Mouse (Mus musculus) forebrain, postnatal 0 days (tissue): Measurements from ENCODE around the gene Cel. TPM values are rescaled to one million over a fixed set of nuclear protein-coding genes. Genes with fewer than 3 reads are reported as not detected.

Experiments used
- ATAC-seq: fragments of 200-750 bp; cut with Nextera tagmentation; 2 replicates; pipeline ENCODE4 v1.8.0; 2017; ENCODE audit warnings: mild to moderate bottlenecking, moderate library complexity
- DNase-seq: peaks from one replicate; pipeline ENCODE4 v3.0.0-alpha.2; 2015
- H3K27ac ChIP-seq: fragments of 300-500 bp; sonication (generic); 2 replicates; pipeline ENCODE4 v1.5.1; 2014; ENCODE audit warnings: low read depth, mild to moderate bottlenecking, antibody characterized with exemption, low read length, moderate library complexity, mixed read lengths
- H3K27me3 ChIP-seq: fragments of 300-500 bp; sonication (generic); 2 replicates; pipeline ENCODE4 v1.6.1; 2014; ENCODE audit warnings: mild to moderate bottlenecking, low read length, mixed read lengths; ENCODE audit not compliant: insufficient read depth
- H3K36me3 ChIP-seq: fragments of 300-500 bp; sonication (generic); 2 replicates; pipeline ENCODE4 v1.6.1; 2014; ENCODE audit warnings: mild to moderate bottlenecking, moderate library complexity; ENCODE audit not compliant: insufficient read depth
- H3K4me1 ChIP-seq: fragments of 300-500 bp; sonication (generic); 2 replicates; pipeline ENCODE4 v1.6.1; 2014; ENCODE audit warnings: antibody characterized with exemption; ENCODE audit not compliant: insufficient read depth
- H3K4me2 ChIP-seq: fragments of 300-500 bp; sonication (generic); 2 replicates; pipeline ENCODE4 v1.6.1; 2014; ENCODE audit warnings: low read depth, mild to moderate bottlenecking, moderate library complexity
- H3K4me3 ChIP-seq: fragments of 300-500 bp; sonication (generic); 2 replicates; pipeline ENCODE4 v1.5.1; 2014; ENCODE audit warnings: low read depth, low read length, mixed read lengths
- H3K9ac ChIP-seq: fragments of 300-500 bp; sonication (generic); 2 replicates; pipeline ENCODE4 v1.6.1; 2014; ENCODE audit warnings: mild to moderate bottlenecking
- H3K9me3 ChIP-seq: fragments of 300-500 bp; sonication (generic); 2 replicates; pipeline ENCODE4 v1.6.1; 2016; ENCODE audit warnings: low read length
- CTCF ChIP-seq: sonication (generic); IDR thresholded peaks from 2 replicates; pipeline ENCODE4 v1.5.1; 2016; ENCODE audit warnings: antibody characterized with exemption, control low read depth, low read depth
- WGBS: fragments of 180-500 bp; shearing (Covaris S2); extraction: QIAGEN DNeasy Blood & Tissue Kit; methylation state at CpG from one replicate; pipeline ENCODE4 v1.1.7; 2014; 5-methylcytosine and 5-hydroxymethylcytosine counted together
- polyA plus RNA-seq: library from polyadenylated mRNA; unstranded; fragments of >200 nt; fragmentation: Nextera tagmentation; extraction: Ambion mirVana; gene quantifications from 2 replicates; pipeline ENCODE4 v1.2.1, GENCODE M21; 2015
- total RNA-seq: library from RNA; depleted of rRNA; stranded (reverse); fragments of >200 nt; gene quantifications from 2 replicates; pipeline ENCODE4 v1.2.3, GENCODE M21; 2014

Gene Cel
- total and polyA plus RNA-seq, 2 experiments from 2014 or later, result not detected

GRCm38 (mm10) chr2:28521571-28522151 is 41.5 kb downstream of the Cel start:
- Histone ChIP-seq H3K36me3 (peaks cover 9% of the 10 kb centered on the region; the same call in 1 of the 2 replicates), H3K9me3 (no peaks in the 10 kb centered on the region), H3K4me2 (no peak overlapping the region), H3K4me3 (no peak overlapping the region), H3K27ac (peak overlapping the region; percentile 57), H3K27me3 (no peaks in the 10 kb centered on the region), H3K4me1 (peaks cover 31% of the 10 kb centered on the region), H3K9ac (no peak overlapping the region)
- WGBS, result 70% methylated on average over 6 of the region's 6 CpGs
- no peak for TF ChIP-seq CTCF
- no peak for DNase-seq
- ATAC-seq, result peak; percentile 23; the same call in 1 of the 2 replicates

GRCm38 (mm10) chr2:28520581-28520980 is 42.6 kb downstream of the Cel start:
- ATAC-seq (no peak), DNase-seq (no peak)
- WGBS, result 73% methylated on average over 5 of the region's 5 CpGs
- Histone ChIP-seq H3K4me1 (peaks cover 39% of the 10 kb centered on the region), H3K4me3 (no peak overlapping the region), H3K36me3 (peaks cover 9% of the 10 kb centered on the region; the same call in 1 of the 2 replicates), H3K9ac (0 out of 2 replicates have a peak overlapping the region, but pooled peaks have one; percentile 6), H3K27me3 (no peaks in the 10 kb centered on the region), H3K9me3 (no peaks in the 10 kb centered on the region), H3K27ac (no peak overlapping the region; the same call in 1 of the 2 replicates), H3K4me2 (no peak overlapping the region)
- no peak for TF ChIP-seq CTCF

DNA sequence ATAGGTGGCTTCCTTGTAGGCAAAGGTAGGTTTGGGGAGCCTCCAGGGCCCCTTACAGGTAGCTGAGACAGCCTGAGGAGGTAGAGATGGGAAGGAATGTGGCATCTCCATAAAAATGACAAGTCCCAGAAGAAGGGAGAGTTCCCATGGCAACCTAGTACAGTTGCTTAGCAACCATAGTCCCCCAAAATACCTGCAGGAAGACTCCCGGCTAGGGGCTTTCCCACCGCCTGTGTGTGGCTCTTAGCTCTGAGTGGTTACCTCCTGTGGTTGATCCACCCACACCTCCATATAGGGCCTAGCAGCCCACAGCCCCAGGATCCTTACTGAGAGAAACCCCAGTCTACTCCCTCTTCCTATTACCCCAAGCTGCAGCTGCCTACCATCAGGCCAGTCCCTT is 45.0 kb downstream of the Cel start:
- WGBS, result 10% methylated on average over 2 of the region's 2 CpGs
- DNase-seq (peak; percentile 82), ATAC-seq (peak; percentile 83)
- Histone ChIP-seq H3K9me3 (no peaks in the 10 kb centered on the region), H3K4me2 (peak overlapping the region; percentile 32), H3K9ac (no peak overlapping the region), H3K27ac (peak overlapping the region; percentile 71), H3K27me3 (no peaks in the 10 kb centered on the region), H3K4me1 (peaks cover 44% of the 10 kb centered on the region), H3K36me3 (peaks cover 9% of the 10 kb centered on the region; the same call in 1 of the 2 replicates), H3K4me3 (no peak overlapping the region)
- no peak for TF ChIP-seq CTCF

DNA sequence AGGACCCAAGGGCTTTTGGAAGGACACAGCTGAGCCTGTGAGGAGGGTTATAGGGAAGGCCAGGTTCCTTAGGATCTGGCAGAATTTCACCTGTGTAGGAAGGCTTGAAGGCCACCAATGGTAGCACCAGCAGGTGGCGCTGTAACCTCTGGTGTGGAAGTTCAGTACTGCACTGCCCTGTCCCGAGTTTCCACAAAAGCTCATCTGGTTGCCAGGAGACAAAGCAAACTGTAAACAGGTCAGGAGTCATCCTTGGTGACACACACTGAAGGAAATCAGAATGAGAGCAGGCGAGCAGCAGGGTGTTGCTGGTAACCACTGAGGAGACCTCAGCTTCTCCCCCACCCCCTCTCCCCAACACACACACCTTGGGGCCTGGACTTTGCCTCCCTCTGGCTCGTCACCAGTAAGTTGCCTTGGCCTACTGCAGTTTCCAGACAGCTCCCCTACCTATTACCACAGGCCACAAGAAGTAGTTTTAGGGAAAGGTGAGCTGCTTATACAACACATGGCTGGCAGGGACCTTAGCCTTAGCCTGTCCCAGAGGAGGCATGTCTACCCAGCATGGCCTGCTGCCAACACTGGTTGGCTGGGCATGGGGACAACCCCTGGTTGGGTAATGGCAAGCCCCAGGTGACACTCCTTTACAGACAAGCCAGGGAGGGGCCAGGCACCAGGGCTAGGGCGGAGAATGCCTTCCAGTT is 45.8 kb downstream of the Cel start:
- Histone ChIP-seq H3K9me3 (no peaks in the 10 kb centered on the region), H3K4me2 (peak overlapping the region; percentile 32; the same call in 1 of the 2 replicates), H3K27me3 (no peaks in the 10 kb centered on the region), H3K9ac (no peak overlapping the region), H3K4me1 (peaks cover 44% of the 10 kb centered on the region), H3K27ac (peak overlapping the region; percentile 71), H3K36me3 (peaks cover 5% of the 10 kb centered on the region; the same call in 1 of the 2 replicates), H3K4me3 (no peak overlapping the region)
- DNase-seq (peak; percentile 51), ATAC-seq (no peak)
- WGBS, result 44% methylated on average over 5 of the region's 5 CpGs
- peak; percentile 80 for TF ChIP-seq CTCF

DNA sequence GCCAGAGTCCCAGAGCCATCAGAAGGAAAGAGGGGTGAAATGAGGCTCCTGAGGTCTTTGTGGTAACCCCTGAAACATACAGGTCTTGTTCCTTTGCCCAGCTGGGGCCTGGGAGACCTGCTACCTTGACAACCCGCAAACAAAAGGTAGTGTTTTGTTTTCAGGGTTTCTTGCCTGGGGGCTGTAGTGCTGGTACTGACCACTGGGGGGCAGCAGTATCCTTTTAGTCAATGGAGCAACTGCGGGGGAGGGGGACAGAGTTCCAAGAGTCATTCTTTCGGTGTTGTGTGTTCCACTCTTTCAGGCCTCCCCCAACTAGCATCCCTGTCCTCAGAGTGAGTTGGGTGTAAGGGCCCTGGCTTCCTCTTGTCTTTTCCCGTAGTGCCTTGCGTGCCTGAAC is 48.7 kb downstream of the Cel start:
- Histone ChIP-seq H3K4me1 (peaks cover 36% of the 10 kb centered on the region), H3K9me3 (no peaks in the 10 kb centered on the region), H3K27ac (peak overlapping the region; percentile 89), H3K4me2 (peak overlapping the region; percentile 66), H3K27me3 (no peaks in the 10 kb centered on the region), H3K36me3 (no peaks in the 10 kb centered on the region), H3K4me3 (peak overlapping the region; percentile 50), H3K9ac (peak overlapping the region; percentile 95)
- ATAC-seq (no peak), DNase-seq (peak; percentile 89)
- WGBS, result 16% methylated on average over 5 of the region's 5 CpGs
- peak; percentile 94 for TF ChIP-seq CTCF

- H3K4me3 ChIP-seq, result peak overlapping the region; percentile 50
- H3K27ac ChIP-seq, result peak overlapping the region; percentile 89
- peak overlapping the region; percentile 95 for H3K9ac ChIP-seq
- H3K27me3 ChIP-seq, result no peaks in the 10 kb centered on the region; the same call in 1 of the 2 replicates
- peak overlapping the region; percentile 66 for H3K4me2 ChIP-seq
- H3K9me3 ChIP-seq, result no peaks in the 10 kb centered on the region
- ATAC-seq (peak; percentile 26), DNase-seq (peak; percentile 67)
- WGBS, result 5% methylated on average over 47 of the region's 47 CpGs
- TF ChIP-seq CTCF, result no peak
- no peaks in the 10 kb centered on the region for H3K36me3 ChIP-seq
- H3K4me1 ChIP-seq, result peaks cover 35% of the 10 kb centered on the region
Observed at GRCm38 (mm10) chr2:28513431-28514370, 49.5 kb downstream of the Cel start.
